Mouse (Mus musculus) cerebellum, adult 11 months (tissue): ENCODE data around the gene 1700016H13Rik.

Experiments
- DNase-seq: peaks from one replicate; pipeline ENCODE4 v3.0.0; 2022

The 1700016H13Rik gene

DNA sequence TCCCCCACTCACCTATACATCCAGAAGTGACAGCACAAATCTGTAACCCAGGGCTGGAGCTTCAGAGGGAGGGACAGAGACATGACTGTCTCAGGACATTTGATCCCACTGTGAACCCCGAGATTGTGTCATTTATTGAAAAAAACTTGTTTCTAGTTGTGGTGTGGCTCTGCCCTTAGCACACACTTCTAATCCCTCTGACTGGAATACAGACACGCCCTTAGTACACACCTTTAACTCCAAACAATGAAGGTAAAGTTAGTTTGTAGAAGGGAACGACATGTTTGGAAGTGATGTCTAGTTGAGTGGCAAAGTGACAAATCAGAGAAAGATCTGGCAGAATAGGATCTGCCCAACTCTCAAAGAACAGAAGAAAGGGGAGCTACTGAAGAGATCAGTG, 16.0 kb upstream of the 1700016H13Rik start:
- no peak for DNase-seq

DNA sequence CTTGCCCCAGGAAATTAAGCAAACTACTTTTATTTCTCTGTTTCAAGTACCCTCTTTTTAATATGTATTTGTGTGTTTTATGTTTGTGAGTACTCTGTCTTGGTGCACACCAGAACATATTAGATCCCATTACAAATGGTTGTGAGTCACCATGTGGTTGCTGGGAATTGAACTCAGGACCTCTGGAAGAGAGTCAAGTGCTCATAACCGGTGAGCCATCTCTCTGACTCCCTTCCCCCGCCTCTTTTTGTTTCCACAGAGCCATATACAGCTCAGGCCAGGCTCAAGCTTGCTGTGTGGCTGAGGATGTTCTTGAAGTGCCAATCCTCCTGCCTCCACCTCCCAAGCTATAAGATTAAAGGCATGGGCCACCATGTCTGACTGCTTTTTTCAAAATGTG, 10.1 kb upstream of the 1700016H13Rik start:
- no peak for DNase-seq

DNA sequence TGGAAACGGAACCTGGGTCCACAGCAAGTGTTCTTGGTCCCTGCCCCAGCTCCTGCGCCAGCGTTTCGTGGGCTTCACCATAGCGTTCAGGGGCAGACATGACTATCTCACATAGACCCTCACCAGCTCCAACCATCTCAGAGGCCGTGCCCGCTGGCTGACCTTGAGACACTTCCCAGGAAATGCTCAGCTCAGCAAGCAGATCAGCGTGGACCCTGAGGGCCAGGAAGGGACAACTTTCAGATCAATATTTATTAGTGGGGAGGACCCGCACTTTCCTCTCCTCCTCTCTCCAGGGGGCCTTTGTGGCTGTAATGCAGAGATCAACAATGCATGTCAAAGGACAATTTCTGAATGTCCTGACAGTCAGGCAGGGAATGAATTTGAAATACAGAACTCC, 9.1 kb upstream of the 1700016H13Rik start:
- no peak for DNase-seq

DNA sequence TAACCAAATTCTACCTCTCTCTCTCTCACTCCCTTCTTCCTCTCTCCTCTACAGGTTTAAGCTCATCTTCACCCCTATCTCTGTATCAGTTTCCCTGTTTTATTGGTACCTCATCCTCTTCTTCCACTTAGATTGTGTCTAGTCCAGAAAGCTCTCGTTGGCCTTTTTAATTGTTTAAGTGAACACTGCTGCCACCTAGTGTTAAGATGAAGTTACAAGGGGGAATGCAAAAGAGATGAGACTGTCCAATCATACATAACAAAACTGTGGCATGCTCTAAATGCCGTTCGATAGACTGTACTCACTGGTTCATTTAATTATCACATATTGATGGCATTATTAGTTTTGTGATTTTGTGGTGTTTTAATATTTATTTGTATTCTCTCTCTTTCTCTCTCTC, 3.8 kb upstream of the 1700016H13Rik start:
- no peak for DNase-seq

DNA sequence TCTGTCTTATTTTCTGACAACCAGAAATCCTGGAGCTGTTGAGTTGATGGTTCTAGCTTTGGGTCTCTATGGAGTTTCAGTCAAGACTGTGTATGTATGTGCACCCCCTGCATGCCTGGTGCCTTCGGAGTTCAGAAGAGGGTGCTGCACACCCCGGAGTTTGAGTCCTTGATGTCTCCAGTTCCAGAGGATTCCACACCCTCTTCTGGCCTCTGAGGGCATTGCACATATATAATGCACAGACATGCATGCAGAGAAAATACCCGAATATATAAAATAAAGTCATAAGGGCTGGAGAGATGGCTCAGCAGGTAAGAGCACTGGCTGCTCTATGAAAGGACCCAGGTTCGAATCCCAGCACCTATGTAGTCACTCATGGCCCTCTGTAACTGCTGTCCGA, 3.1 kb upstream of the 1700016H13Rik start:
- no peak for DNase-seq

DNA sequence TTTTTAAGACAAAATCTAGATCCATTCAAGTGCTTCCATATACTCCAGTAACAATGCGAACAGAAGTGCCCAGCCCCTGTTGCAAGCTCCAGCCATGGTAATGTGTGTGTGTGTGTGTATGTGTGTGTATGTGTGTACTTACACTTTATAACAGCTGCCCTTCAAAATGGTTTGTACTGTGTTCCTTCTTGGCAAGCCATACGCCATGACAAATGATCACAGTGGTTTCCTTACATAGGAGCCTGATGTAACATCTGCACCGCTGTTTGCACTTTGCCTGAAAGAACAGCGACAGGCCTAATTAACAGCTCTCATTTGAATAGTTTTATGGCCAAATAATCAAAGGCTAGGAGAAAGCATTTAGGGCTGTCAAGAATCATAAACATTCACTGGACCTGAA, 1.0 kb downstream of the 1700016H13Rik start:
- DNase-seq = no peak

DNA sequence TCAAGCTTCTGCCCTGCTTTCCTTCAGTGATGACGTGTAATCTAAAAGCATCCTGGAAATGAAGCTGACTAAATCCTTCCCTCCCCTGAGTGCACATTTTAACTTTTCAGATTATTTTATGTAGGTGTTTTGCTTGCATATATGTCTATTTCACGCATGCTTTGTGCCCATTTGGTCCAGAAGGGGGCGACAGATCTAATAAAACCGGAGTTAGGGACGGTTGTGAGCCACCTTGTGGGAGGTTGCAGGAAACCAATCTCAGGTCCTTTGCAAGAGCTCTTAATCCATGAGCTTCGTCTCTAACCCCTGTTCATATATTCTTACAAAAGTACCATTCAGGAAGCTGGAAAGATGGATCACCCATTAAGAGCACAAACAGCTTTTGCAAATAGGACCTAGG, 1.6 kb downstream of the 1700016H13Rik start:
- no peak for DNase-seq

DNA sequence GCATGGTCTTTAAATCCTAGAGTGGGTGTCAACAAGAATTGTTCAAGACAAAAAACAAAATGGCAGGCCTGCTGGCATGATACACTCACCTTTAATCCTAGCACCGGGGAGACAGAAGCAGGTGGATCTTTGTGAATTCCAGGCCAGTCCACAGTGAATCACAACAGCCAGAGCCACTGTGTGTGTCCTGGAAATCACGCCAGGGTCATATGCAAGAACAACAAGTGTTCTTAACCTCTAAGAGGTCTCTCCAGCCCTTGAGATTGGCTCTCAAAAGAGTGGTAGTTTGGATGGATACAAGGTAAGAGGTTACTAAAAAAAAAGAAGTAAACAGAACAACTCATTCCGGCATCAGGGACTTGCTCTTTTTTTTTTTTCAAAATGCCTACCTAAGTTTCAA, 8.5 kb downstream of the 1700016H13Rik start:
- DNase-seq = no peak

DNA sequence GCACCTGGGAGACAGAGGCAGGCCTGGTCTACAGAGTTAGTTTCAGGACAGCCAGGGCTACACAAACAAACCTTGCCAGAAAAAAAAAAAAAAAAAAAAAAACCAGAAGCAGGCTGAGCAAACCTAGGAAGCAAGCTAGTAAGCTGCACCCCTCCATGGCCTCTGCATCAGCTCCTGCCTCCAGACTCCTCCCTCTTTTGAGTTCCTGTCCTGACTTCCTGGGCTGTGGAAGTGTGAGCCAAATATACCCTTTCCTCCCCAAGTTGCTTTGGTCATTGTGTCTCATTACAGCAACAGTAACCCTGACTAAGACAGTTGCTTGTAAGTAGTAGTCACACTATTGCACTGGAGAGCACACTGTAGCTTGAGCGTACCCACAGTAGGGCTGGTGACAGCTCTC, 11.6 kb downstream of the 1700016H13Rik start:
- no peak for DNase-seq

DNA sequence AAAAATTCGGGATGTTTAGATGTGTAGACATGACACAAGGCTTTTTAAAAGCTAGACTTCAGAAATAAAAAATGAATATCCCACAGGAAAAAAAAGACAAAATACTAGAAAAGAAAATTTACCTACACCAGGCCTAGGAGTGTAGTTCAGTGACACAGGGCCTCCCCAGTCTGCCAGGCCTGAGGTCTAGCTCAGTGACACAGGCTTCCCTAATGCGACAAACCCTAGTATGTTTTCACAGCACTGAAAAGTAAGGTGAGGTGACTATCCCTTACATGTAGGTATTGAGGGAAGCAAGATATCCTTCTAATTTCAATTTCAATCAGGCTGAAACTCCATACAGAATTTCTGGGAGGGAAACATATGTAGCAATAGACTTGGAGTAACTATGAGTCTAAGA, 18.6 kb downstream of the 1700016H13Rik start:
- DNase-seq = no peak

DNA sequence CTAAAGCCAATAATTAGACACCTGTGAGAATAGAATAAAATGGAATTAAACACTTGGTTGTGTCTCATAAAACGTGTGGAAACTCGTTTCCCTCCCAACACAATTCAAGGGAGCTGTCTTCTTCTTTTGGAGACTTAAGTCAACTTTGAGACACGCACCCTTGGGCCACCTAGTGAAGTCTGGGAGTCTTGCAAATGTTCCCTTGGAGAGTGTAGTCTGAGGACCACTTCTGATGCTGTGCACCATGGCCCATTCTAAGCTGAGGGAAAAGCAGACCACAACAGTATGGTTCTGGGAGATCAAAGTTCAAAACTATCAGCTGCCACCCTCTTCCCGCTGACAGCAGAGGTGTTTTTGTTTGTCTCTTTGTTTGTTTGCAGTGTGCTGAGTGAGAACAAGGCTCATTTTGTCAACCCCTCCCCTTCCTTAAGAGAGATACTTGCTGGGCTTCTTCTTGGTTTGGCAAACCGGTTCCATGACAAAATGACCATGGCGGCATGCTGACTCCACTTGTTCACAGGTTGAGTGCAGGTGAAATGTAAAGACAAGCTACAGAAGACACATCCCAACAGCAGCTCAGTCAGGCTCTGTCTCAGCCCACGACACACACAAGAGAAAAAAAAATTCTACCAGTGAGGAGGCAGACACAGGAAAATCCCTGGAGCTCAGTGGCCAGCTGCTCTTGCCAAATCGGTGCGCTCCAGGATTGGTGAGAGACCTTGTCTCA, 25.8 kb downstream of the 1700016H13Rik start:
- DNase-seq = no peak

DNA sequence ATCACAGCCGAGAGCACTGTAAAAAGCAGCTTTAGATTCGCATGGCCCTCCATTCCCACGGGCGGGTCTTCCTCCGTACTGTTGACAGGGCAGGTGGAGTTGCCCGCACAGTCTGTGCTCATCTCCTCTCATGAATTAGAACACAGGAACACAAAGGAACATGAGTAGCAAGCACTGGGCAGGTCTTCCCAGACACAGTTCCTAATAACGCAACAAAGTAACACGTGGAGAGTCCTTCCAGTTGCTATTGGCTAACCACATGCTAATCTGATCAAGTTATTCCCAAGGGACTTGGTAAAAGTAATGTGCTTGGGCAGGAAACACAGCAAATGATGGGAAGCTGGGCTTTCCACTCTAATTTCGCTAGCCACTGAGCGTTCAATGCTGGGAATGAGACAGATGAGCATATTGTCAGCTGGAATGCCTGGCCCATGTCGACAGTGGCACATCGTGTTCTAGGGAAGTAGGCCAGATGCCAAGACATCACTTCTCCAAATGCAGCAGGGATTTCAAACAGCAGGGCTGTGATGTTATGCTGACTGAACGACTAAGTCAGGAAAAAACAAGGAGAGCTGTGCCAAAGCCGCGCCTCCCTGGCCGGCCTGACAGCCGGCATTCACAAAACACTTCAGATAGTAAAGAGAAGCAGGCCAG, 26.6 kb downstream of the 1700016H13Rik start, which contains the start of gene Slc10a6:
Slc10a6 (minus strand) TSS at position 293 of the 654 bp plus-strand sequence.
- no peak for DNase-seq

DNA sequence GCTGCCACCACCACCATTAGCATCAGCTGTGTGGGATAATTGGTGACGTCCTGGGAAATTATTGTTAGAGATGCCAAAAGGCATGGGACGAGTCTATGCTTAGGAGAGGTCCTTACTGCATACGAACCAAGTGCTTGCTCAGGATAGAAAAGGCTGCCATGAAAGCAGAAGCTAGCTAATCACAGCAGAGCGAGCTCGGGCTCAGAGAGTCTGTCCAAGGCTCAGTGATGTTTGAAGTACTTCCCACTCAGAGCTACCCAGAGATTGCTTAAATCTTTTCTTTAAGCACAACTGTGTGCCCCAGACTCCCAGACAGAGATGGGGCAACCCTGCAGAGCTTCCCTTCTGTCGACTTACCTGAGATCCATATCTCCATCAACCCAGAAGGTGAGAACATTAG, 27.3 kb downstream of the 1700016H13Rik start:
- no peak for DNase-seq

DNA sequence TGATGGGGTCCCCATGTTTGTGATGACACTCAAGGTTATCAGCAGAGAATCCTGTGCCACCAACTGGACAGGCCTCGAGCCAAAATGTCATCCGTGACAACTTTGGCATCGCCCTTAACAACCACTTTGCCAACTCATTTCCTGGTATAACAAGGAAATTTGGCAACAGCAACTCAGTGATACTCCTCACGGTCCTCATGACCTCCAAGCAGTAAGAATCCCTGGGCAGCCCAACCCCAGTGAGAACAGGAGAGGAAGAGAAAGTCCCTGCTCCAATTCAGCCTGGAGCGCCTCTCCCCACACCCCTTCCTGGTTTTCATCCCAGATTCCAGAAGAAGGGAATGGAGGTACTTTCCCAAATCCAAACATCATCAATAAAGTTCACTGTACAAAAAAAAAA, 31.0 kb downstream of the 1700016H13Rik start:
- DNase-seq = no peak

DNA sequence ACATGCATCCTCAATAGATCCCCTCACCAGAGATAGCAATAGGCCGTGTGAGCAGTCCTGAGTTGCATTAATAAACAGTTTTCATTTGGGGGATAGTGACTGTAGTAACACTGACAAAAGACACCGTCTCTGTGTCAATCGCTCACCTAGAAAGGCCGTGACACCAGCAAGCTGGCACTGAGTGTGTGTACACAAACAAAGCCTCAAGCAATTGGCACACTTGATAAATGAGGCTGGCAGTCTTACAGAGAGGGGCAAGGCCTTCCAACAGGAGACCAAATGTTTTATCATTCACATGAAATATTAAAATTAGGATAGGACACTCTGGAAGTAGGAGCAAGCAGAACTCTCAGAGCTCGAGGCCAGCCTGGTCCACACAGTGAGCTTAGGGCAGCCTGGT, 33.5 kb downstream of the 1700016H13Rik start:
- no peak for DNase-seq

DNA sequence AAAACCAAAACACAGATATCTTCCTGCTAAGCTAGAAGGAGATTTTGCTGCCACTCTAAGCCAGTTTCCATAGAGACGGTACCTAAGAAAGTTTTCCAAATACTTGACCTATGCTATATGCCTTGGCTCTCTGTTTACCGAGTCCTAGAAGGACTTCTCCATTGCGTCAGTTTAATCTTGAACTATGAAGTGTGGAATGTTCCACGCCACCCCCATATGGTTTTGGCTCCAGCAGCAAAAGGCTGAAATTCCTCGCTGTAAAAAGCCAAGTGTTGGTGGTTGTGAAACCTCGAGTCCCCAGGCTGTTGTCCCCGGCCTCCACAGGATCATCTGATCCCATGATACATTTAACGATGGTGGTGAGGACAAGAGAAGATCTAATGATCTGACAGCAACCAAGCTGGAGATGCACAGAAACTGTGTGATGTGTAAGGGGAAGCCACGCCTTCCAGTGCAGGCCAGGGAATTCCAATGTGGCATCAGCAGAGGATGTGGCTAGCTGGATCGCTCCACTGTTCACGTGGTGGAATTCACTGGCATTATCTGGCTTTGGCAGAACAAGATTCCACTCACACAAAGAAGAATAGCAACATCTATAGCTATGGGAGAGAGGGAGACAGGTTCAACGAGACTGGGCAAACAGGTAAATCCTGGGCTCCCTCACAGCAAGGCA, 35.4 kb downstream of the 1700016H13Rik start:
- DNase-seq = no peak

DNA sequence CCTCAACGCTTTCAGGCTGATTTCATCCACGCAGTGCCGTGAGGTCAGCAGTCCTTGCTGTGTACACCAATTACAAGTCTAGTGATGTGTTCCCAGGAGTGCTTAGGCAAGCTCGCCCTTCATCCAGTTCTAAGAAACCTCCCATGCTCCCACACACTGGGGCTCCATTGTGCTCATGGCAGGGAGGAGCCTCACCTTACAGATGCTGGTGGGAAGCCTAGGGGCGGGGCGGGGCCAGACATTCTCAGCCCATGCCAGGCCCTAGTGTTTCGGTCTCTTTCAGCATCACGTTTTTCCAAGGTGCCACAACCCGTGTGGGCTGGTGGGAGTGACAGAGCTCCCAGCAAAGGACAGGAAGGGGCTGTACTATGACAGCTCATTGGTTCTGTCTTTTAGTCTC, 38.6 kb downstream of the 1700016H13Rik start:
- DNase-seq = no peak

DNA sequence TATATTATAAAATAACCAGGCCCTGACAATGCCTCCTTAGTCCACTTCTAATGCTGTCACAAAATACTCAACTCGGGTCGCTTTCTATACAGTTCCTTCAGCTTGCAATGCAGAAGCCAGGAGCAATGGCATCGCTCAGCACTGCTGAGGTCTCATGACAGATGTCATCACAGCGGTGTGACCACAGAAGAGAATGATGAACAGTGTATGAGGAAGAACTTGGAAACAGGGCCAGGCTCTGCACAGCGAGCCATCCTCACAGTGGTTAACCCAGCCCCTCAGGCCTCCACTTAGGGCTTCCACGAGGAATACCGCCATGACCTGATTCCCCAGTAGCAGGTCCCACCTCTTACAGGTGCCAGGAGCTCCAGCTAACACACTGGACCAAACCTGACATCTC, 41.5 kb downstream of the 1700016H13Rik start:
- no peak for DNase-seq

DNA sequence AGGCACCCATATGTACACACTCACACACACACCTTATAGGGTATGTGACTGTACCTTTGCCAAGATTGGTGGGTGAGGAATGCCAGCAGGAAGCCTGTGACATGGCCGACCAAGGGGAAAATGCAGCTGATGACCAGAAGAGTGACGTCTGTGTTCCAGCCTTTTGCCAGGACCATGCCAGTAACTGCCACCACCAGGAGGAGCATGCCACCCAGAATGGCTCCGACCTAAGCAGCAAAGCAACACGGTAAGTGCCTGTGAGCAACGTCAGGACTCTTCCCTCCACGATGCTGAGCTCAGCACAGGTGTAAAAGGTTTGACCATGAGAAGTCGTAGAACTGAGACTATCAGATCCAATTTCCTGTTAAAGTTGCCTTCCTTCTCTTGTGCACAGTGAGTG, 43.5 kb downstream of the 1700016H13Rik start:
- no peak for DNase-seq

DNA sequence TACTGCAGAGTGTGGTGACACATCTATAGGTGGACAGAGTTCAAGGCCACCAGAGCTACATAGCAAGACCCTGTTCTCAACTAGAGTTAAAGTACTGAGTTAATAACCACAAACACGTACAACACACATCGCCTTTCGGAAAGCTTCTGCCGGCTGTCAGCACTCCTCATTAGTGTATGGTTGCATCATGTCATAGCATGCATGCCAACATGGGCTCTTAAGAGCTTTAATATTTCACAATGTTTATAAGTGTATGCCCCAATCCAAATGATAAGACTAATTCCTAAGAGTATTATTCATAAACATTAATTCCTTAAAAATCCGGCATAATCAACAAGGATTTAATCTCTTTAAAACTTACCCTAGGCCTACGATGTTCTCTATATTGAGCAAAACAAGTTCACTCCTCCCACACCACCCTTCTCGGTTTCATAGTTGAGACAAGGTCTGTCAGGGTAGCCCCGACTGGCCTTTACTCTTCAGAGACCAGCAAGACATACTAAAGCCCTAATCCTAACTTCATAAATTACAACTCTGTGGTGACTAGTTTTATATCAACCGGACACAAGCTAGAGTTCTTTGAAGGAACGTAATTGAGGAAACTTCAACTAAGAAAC, 44.8 kb downstream of the 1700016H13Rik start:
- no peak for DNase-seq

DNA sequence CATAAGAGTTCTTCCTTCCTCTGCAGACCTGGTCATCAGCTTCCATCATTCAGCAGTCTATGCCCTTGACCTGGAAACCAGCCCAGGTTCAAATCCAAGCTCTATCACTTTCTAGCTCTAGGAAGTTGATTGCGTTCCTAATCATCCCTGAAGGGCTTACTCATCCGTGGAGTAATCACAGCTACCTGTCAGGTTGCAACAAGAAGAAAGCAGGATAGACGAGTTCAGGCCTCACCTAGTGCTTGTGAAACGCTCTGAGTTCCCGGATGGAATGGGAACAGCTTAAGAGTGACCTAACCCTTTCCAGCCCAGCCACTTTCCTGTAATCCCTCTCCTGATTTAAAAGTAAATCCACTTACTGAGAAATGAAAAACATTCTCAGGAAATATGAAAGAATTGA, 45.7 kb downstream of the 1700016H13Rik start:
- no peak for DNase-seq

DNA sequence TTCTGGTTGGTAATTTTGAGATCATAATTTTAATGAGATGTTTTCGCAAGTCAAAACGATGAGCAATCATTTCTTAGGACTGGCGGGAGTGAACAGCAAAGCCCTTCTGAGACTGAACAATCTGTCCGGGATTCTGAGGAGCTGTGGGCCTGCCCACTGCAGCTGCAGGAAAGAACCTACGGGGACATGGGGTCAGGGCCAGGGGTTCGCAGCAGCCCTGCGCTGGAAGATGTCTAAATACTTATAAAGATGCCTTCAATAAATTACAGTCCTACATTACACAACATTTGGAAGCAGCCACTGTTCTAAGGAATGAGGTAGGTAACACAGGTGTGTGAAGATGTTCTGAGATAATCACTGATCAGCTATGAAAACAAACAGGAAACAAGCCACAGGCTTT, 50.1 kb downstream of the 1700016H13Rik start:
- no peak for DNase-seq

DNA sequence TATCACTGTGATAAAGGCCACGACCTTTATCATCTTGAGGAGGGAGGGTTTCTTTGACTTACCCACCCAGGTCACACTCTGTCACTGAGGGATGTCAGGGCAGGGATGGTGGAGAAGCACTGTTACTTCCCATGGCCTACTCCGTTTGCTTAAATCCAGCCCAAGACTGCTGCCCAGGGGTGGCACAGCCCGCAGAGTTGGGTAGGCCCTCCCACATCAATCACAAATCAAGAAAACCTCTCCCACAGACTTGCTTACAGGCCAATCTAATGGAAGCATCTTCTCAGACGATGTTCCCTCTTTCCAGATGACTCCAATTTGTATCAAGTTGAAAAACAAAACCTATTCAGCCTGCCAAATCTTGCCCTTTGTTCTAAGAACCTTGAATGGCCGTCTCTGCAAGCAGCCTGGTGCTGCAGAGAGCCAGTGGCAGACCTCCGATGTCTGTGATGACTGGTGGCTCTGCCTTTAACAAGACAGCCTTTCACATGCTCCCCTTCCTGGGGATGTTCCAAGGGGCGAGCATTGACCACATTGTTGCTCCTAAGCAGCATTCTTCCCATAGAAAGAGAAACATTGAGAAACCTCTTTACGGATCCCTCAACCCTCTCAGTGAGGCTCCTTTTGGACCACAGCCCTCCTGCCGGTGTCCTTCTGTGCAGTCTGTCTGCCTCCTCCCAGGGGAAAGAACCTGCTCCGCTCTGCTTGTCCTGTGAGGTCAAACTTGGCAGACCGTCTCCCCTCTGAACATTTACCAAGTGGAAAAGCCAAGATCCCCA, 52.5 kb downstream of the 1700016H13Rik start:
- no peak for DNase-seq
